Mouse (Mus musculus) megakaryocyte progenitor cell, adult 5-6 weeks (primary cell): ENCODE results near the gene Ptprn2. TPM values are rescaled to one million over a fixed set of nuclear protein-coding genes. Genes with fewer than 3 reads are reported as not detected.
"Not testable (repeated sequence)": the region's sequence is repeated elsewhere in the genome, so short reads cannot be mapped to it uniquely, and the experiment has no call there.

Experiments
- ATAC-seq: replicated peaks from 2 replicates; pipeline ENCODE4 v1.8.0; 2016; ENCODE audit warnings: mild to moderate bottlenecking, moderate TSS enrichment, inconsistent platforms; ENCODE audit not compliant: poor library complexity
- total RNA-seq, 2 experiments: library from RNA; stranded (forward) in 1 of 2; stranded (reverse) in 1 of 2; fragments of 157-497, 149-512 nt in 1 of 2; fragments of 200-1000 nt in 1 of 2; gene quantifications; 2 replicates each; pipeline versions ENCODE4 v1.2.3 to v1.2.4; 2015 to 2017

Gene Ptprn2
- total RNA-seq, 2 experiments from 2014 or later: not detected

GRCm38 (mm10) chr12:116512482-116512881, 27.0 kb downstream of the Ptprn2 start:
- ATAC-seq: no peak

- ATAC-seq: not testable (repeated sequence)
Measured at GRCm38 (mm10) chr12:116513788-116514187, 28.3 kb downstream of the Ptprn2 start.

- ATAC-seq: no peak
Measured at GRCm38 (mm10) chr12:116515824-116516223, 30.3 kb downstream of the Ptprn2 start.

GRCm38 (mm10) chr12:116528861-116529260, 43.3 kb downstream of the Ptprn2 start:
- no peak for ATAC-seq

GRCm38 (mm10) chr12:116533281-116533680, 47.8 kb downstream of the Ptprn2 start:
- no peak for ATAC-seq

GRCm38 (mm10) chr12:116539305-116539704, 53.8 kb downstream of the Ptprn2 start:
- no peak for ATAC-seq

GRCm38 (mm10) chr12:116540608-116541007, 55.1 kb downstream of the Ptprn2 start:
- no peak for ATAC-seq

- no peak for ATAC-seq
Measured at GRCm38 (mm10) chr12:116550031-116550430, 64.5 kb downstream of the Ptprn2 start.

- no peak for ATAC-seq
Measured at GRCm38 (mm10) chr12:116551516-116551915, 66.0 kb downstream of the Ptprn2 start.

GRCm38 (mm10) chr12:116552306-116552705, 66.8 kb downstream of the Ptprn2 start:
- no peak for ATAC-seq

GRCm38 (mm10) chr12:116553361-116553760, 67.8 kb downstream of the Ptprn2 start:
- ATAC-seq: no peak

- ATAC-seq: no peak
Measured at GRCm38 (mm10) chr12:116555964-116556363, 70.4 kb downstream of the Ptprn2 start.

GRCm38 (mm10) chr12:116564441-116564840, 78.9 kb downstream of the Ptprn2 start:
- no peak for ATAC-seq

- no peak for ATAC-seq
Measured at GRCm38 (mm10) chr12:116566672-116567071, 81.2 kb downstream of the Ptprn2 start.

GRCm38 (mm10) chr12:116567170-116567569, 81.7 kb downstream of the Ptprn2 start:
- ATAC-seq: no peak

- no peak for ATAC-seq
Measured at GRCm38 (mm10) chr12:116569568-116569967, 84.0 kb downstream of the Ptprn2 start.

- no peak for ATAC-seq
Measured at GRCm38 (mm10) chr12:116574102-116574501, 88.6 kb downstream of the Ptprn2 start.

- ATAC-seq: no peak
Measured at GRCm38 (mm10) chr12:116574720-116575119, 89.2 kb downstream of the Ptprn2 start.

GRCm38 (mm10) chr12:116577917-116578316, 92.4 kb downstream of the Ptprn2 start:
- ATAC-seq: not testable (repeated sequence)

- no peak for ATAC-seq
Measured at GRCm38 (mm10) chr12:116580827-116581544, 95.5 kb downstream of the Ptprn2 start.

GRCm38 (mm10) chr12:116581864-116582263, 96.3 kb downstream of the Ptprn2 start:
- no peak for ATAC-seq

GRCm38 (mm10) chr12:116582829-116583228, 97.3 kb downstream of the Ptprn2 start:
- ATAC-seq: peak; percentile 66

- ATAC-seq: no peak
Measured at GRCm38 (mm10) chr12:116585001-116585400, 99.5 kb downstream of the Ptprn2 start.
